In the genomic region with DNA sequence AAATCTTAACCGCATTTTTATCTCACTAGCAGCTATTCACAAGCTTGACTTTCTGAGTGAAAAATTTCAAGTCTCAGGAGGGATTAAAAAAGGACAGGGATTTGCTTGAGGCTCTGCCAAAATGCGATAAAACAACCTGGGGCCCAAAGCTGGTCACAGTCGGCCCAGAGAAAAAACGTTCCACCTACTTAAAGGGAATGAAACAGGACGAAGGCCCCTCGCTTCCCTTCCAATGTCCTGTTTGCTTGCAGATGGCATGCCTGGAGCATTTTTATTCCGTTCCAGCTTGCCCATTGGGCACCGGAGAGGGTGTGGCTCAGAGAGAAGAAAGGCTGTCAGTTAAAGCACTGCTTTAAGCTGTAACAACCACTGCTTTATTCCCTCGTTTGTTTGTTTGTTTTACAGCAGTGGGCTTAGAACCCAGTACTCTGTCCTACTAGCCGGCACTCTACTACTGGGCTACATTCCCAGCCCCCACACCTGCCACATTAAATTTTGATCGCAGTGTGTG, we compare ENCODE assay signal across 9 mouse cellular contexts.
A peak's percentile ranks its signal among the peaks of the same experiment; 100 is the strongest.
DNase-seq lines count a peak whose midpoint lies in the region; ATAC-seq and TF ChIP-seq lines count a peak whose summit lies in the region.
"Had no signal": no experiment of that assay in that cellular context is flagged by ENCODE, and none has a peak within 500 bp of the region (broad histone marks: within the 10 kb centered on the region; RNA-seq: fewer than 3 reads in every experiment).

No protein-coding gene starts in this region.

- H3K27ac ChIP-seq in cerebellum, adult 2 months (ENCODE audit: insufficient read depth, low read length): no peak overlapping the region
- H3K27ac ChIP-seq in cortical plate, adult 2 months (ENCODE audit: insufficient read depth, low read length): peak overlapping the region; percentile 63
- H3K27ac ChIP-seq in heart, embryonic 15.5 days: no peak overlapping the region
- peak overlapping the region; percentile 80 for H3K27ac ChIP-seq in left cerebral cortex, adult 2 months

- TF ChIP-seq CTCF in cerebellum, adult 2 months (IDR thresholded peaks at IDR 0.05; ENCODE audit: borderline replicate concordance, insufficient read depth, low read depth, low read length): no peak
- no peak for TF ChIP-seq CTCF in cortical plate, adult 2 months (IDR thresholded peaks at IDR 0.05; ENCODE audit: extremely low read depth, insufficient read depth, low read length)
- TF ChIP-seq CTCF in left cerebral cortex, adult 2 months (IDR thresholded peaks at IDR 0.05): no peak

- ATAC-seq in heart, embryonic 15.5 days (replicated peaks; ENCODE audit: insufficient number of reproducible peaks, insufficient read depth, low FRiP score, low read depth): no peak

- H3K9me3 ChIP-seq in heart, embryonic 15.5 days (replicated peaks): no peaks in the 10 kb centered on the region

- no peak for TF ChIP-seq POLR2A in cerebellum, adult 2 months (IDR thresholded peaks at IDR 0.05; ENCODE audit: borderline replicate concordance, insufficient read depth, low read length)
- 0 out of 2 replicates have a peak, but pooled peaks have one; percentile 29 for TF ChIP-seq POLR2A in cortical plate, adult 2 months (IDR thresholded peaks at IDR 0.05; ENCODE audit: extremely low read depth, insufficient read depth, low read length)

- H3K27me3 ChIP-seq in cerebellum, adult 2 months (ENCODE audit: control insufficient read depth, insufficient read depth, low read length): no peaks in the 10 kb centered on the region
- H3K27me3 ChIP-seq in heart, embryonic 15.5 days: no peaks in the 10 kb centered on the region
- H3K27me3 ChIP-seq: CH12.LX had no signal

- peak; percentile 30 to 31 for DNase-seq in cerebellum, adult 2 months
- DNase-seq in cerebellum, adult 11 months: no peak
- peak; percentile 43 to 53 for DNase-seq in left cerebral cortex, adult 2 months (ENCODE audit: extremely low spot score in 1 of 2, low spot score in 2 of 2)
- peak; percentile 53 for DNase-seq in retina, embryonic 14.5 days (ENCODE audit: low spot score)
- no peak for DNase-seq in ovary, postnatal 14 days (ENCODE audit: low spot score)
- no peak for DNase-seq in spleen, postnatal 10 days (ENCODE audit: low spot score in 2 of 2)

- intact Hi-C loops in left cerebral cortex, adult 2 months (cut with DNase I): loop anchor here (5.0 kb wide), 1 partner anchor 223 kb away; a partner anchor contains a TSS

- H3K9ac ChIP-seq in heart, embryonic 15.5 days: no peak overlapping the region

- peak overlapping the region; percentile 46 for H3K4me3 ChIP-seq in cerebellum, adult 2 months (replicated peaks; ENCODE audit: insufficient read depth, low read depth, low read length)
- H3K4me3 ChIP-seq in cortical plate, adult 2 months (ENCODE audit: insufficient read depth, low read length): peak overlapping the region; percentile 21
- peak overlapping the region; percentile 33 for H3K4me3 ChIP-seq in heart, embryonic 15.5 days
- H3K4me3 ChIP-seq in left cerebral cortex, adult 2 months: peak overlapping the region; percentile 37

- WGBS in cerebellum, adult 2 months: 1% methylated on average over 11 of the region's 11 CpGs
- 17% methylated on average over 11 of the region's 11 CpGs for WGBS in heart, embryonic 15.5 days

- peak overlapping the region; percentile 52 for H3K4me2 ChIP-seq in heart, embryonic 15.5 days

- H3K36me3 ChIP-seq in heart, embryonic 15.5 days: no peaks in the 10 kb centered on the region

- no peaks in the 10 kb centered on the region for H3K4me1 ChIP-seq in cerebellum, adult 2 months (ENCODE audit: control insufficient read depth, insufficient read depth, low read length)
- H3K4me1 ChIP-seq in cortical plate, adult 2 months (ENCODE audit: control insufficient read depth, insufficient read depth, low read length): peaks cover 2% of the 10 kb centered on the region; the same call in 1 of the 2 replicates
- peaks cover 3% of the 10 kb centered on the region; the same call in 1 of the 2 replicates for H3K4me1 ChIP-seq in heart, embryonic 15.5 days (replicated peaks)

Comparison
In these comparisons a context has a peak if more than half of its experiments do, and no peak if none do; other contexts are left out.
1. DNase-seq: peak in cerebellum, adult 2 months (2 of 2), left cerebral cortex, adult 2 months (2 of 2) and retina, embryonic 14.5 days (single experiment); none in cerebellum, adult 11 months (single experiment), ovary, postnatal 14 days (single experiment) and spleen, postnatal 10 days (0 of 2).
2. H3K27ac ChIP-seq: peak in cortical plate, adult 2 months (single experiment) and left cerebral cortex, adult 2 months (single experiment); none in cerebellum, adult 2 months (single experiment) and heart, embryonic 15.5 days (single experiment).
3. Peak in every context shown above with its lines, with median percentiles within 50 percentile points of each other: H3K4me3 ChIP-seq.